Mouse (Mus musculus) limb, embryonic 10.5 days (tissue): ENCODE data around the gene Fam241b. TPM values are rescaled to one million over a fixed set of nuclear protein-coding genes. Genes with fewer than 3 reads are reported as not detected.

Experiments used
- DNase-seq: peaks from one replicate; pipeline ENCODE4 v3.0.0-alpha.2; 2017; ENCODE audit warnings: low spot score
- H3K27ac ChIP-seq: fragments of 300-500 bp; sonication (generic); 2 replicates; pipeline ENCODE4 v1.5.1; 2016; ENCODE audit warnings: mild to moderate bottlenecking
- H3K27me3 ChIP-seq: fragments of 300-500 bp; sonication (generic); 2 replicates; pipeline ENCODE4 v1.6.1; 2016; ENCODE audit warnings: low read depth, mild to moderate bottlenecking; ENCODE audit not compliant: poor library complexity, severe bottlenecking
- H3K36me3 ChIP-seq: fragments of 300-500 bp; sonication (generic); 2 replicates; pipeline ENCODE4 v1.6.1; 2016; ENCODE audit warnings: mild to moderate bottlenecking, moderate library complexity
- H3K4me1 ChIP-seq: fragments of 300-500 bp; sonication (generic); 2 replicates; pipeline ENCODE4 v1.6.1; 2016
- H3K4me3 ChIP-seq: fragments of 300-500 bp; sonication (generic); 2 replicates; pipeline ENCODE4 v1.5.1; 2016; ENCODE audit warnings: mild to moderate bottlenecking, moderate library complexity
- H3K9me3 ChIP-seq: fragments of 300-500 bp; sonication (generic); replicated peaks from 2 replicates; pipeline ENCODE4 v1.6.1; 2016; ENCODE audit warnings: mild to moderate bottlenecking
- WGBS: fragments of 180-500 bp; shearing (Covaris S2); methylation state at CpG from one replicate; pipeline ENCODE4 v1.1.7; 2016; 5-methylcytosine and 5-hydroxymethylcytosine counted together
- polyA plus RNA-seq: library from polyadenylated mRNA; unstranded; fragments of >200 nt; fragmentation: Nextera tagmentation; extraction: Ambion mirVana; gene quantifications from 2 replicates; pipeline ENCODE4 v1.2.1, GENCODE M21; 2016

The Fam241b gene
- polyA plus RNA-seq, 1 experiment from 2014 or later = 12.6 TPM

DNA sequence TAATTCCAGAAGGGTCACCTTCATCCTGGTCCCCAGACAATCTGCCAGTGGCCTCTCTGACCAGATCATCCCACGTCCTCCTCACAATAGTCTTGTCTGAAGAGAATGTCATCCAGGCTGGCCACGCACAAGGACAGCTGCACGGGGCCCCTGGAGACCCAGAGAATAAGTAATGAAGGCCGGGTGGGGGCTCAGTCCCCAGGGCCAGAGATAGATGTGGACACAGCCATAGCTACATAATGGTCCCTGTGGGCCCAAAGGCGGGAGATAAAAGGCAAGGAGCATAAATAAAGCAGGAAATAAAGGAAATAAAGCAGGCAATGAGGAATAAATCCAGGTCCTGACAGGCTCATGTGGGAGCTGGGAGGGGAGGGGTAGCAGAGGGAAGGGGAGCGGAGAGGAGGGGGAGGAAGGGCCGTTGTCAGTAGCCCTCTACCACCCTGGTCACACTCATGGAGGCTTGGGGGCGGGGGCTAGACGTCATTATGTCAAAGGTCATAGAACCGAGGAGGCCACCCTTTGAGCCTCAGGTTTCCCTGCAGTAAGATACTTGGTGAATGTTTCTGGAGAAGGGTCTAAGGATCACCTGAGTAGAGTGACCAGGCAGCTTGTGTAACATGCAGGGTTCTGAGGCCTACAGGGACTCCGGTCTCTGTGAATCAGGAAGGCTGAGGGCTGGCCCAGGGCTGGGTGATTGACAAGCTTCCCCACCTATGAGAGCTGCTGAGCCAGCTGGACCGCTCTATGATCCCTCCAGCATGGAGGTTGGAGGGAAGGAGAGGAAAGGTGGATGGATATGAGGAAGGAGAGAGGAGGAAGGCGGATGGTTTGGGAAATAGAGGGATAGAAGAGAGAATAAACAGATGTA is 85.0 kb downstream of the Fam241b start:
- Histone ChIP-seq H3K27ac (peak overlapping the region; percentile 37; the same call in 1 of the 2 replicates), H3K36me3 (no peaks in the 10 kb centered on the region), H3K27me3 (no peaks in the 10 kb centered on the region), H3K9me3 (no peaks in the 10 kb centered on the region), H3K4me3 (no peak overlapping the region), H3K4me1 (peaks cover 33% of the 10 kb centered on the region)
- WGBS = 67% methylated on average over 13 of the region's 13 CpGs
- peak; percentile 38 for DNase-seq

Other genes with a start within 250 kb of the Fam241b start
- gene Col13a1, start 164.8 kb downstream of the Fam241b start, polyA plus RNA-seq = 2.7 and 2.9 TPM in 2 replicates
- gene Neurog3, start 10.8 kb downstream of the Fam241b start, polyA plus RNA-seq = not detected in 2 replicates
- gene Tspan15, start 87.3 kb upstream of the Fam241b start, polyA plus RNA-seq = 15.1 and 18.5 TPM in 2 replicates
- gene Tacr2, start 108.5 kb upstream of the Fam241b start, polyA plus RNA-seq = not detected in 2 replicates
- gene Hk1, start 236.0 kb upstream of the Fam241b start, polyA plus RNA-seq = 25.4 and 33.7 TPM in 2 replicates